Mouse (Mus musculus) CD8-positive naive resting alpha-beta T cell, adult 57 days (primary cell): ENCODE measurements around the gene Tnfsf10. TPM values are rescaled to one million over a fixed set of nuclear protein-coding genes. Genes with fewer than 3 reads are reported as not detected.

Experiments used
- total RNA-seq: library from RNA; stranded (reverse); gene quantifications from one replicate; pipeline ENCODE4 v1.2.4, GENCODE M21; 2023

Tnfsf10 gene
- 10.8 TPM for total RNA-seq

GRCm38 (mm10) chr3:27316559-27317287 lies at the start of gene Tnfsf10:
Gene Tnfsf10 (plus strand): TSS chr3:27317028.

GRCm38 (mm10) chr3:27371276-27371621 lies 54.4 kb downstream of the Tnfsf10 start, which contains the start of gene Ghsr:
Gene Ghsr (plus strand): TSS chr3:27371351.

Other genes starting within 250 kb of the Tnfsf10 start
- 4.3 TPM for gene Ect2, start 163.2 kb upstream of the Tnfsf10 start, total RNA-seq
- gene Nceh1, start 134.1 kb upstream of the Tnfsf10 start, total RNA-seq: 18.9 TPM
- not detected for gene Ghsr, start 54.3 kb downstream of the Tnfsf10 start, total RNA-seq